Mouse (Mus musculus): ENCODE results near the gene Usf1. TPM values are rescaled to one million over a fixed set of nuclear protein-coding genes. Genes with fewer than 3 reads are reported as not detected.

Usf1 gene
- polyA plus RNA-seq, 1 experiment from 2014 or later = 159 TPM

DNA sequence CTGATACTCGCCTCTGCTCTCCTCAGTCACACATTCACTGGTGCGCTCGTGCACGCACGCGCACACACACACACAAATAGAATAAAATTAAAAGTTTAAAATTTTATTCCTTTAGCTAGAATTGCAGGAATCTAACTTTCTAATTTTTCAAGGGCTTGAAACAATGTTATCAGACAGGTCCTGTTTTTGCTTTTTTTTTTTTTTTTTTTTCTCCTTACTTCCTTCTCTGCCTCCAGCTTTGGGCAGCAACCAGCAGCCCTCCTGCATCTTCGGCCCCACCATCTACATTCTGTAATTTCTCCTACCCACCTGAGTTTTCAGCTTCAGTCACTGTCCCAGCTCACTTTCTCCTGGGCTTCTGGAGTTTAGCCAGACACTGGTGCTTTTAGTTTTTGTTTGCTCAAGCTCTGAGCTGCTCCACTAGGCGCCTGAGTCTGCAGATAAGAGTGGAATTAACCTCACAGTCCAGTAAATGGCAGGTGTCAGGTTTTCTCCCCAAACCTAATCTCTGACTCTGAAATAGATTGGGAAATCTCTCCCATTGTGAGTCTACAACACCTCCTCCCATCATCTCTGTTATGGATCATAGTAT, 11.5 kb downstream of the Usf1 start:
- Histone ChIP-seq H3K4me1 (replicated peaks) (peaks cover 5% of the 10 kb centered on the region), H3K9me3 (no peaks in the 10 kb centered on the region), H3K36me3 (peaks cover 38% of the 10 kb centered on the region), H3K4me3 (no peak overlapping the region), H3K27me3 (ENCODE audit: insufficient read depth, poor library complexity, severe bottlenecking) (no peaks in the 10 kb centered on the region), H3K27ac (no peak overlapping the region)
- 91% methylated on average over 8 of the region's 8 CpGs for WGBS
- DNase-seq (ENCODE audit: low spot score) = no peak

DNA sequence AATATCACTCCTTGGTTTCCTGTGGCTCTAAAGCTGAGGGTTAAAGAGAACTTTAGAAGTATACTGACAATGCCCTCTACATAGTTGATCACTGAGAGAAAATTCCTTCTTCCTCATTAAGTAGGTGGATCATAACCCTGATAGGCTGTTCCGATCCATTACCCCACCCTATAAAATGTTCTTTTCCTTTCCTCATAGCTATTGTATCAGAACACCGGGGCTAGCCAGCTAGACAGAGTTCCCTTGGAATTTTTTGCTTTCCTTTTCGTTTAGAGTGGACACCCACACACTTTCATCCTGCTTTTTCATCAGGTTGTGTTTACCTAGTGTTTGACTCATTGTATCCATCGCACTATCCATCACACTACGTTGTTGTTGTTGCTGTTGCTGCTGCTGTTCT, 13.5 kb downstream of the Usf1 start:
- DNase-seq (ENCODE audit: low spot score) = no peak
- WGBS = 77% methylated on average over 5 of the region's 5 CpGs
- H3K9me3 ChIP-seq = 0 out of 2 replicates have a peak, but pooled peaks cover 2% of the 10 kb centered on the region

DNA sequence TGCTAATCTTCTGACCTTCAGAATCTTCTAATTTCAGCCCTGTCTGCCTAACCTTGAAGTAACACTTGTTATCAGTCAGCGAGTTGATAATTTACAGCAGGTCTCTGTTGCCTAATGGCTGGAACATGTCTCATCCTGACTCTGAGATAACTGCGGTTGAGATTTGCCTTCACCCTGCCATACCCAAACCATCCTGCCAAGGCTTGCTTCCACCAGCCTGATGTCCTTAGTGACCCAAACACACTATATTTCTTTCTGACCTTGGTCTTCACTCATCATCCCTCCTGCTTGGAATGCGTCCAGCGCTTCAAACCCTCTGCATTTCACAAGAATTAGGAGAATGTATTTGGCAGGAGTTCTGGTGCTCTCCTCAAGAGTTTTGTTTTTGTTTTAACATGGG, 14.0 kb downstream of the Usf1 start:
- Histone ChIP-seq H3K9me3 (0 out of 2 replicates have a peak, but pooled peaks cover 2% of the 10 kb centered on the region), H3K27ac (no peak overlapping the region), H3K27me3 (ENCODE audit: insufficient read depth, poor library complexity, severe bottlenecking) (no peaks in the 10 kb centered on the region), H3K4me3 (no peak overlapping the region), H3K4me1 (replicated peaks) (no peaks in the 10 kb centered on the region), H3K36me3 (peaks cover 13% of the 10 kb centered on the region)
- no peak for DNase-seq (ENCODE audit: low spot score)
- WGBS = 83% methylated on average over 4 of the region's 4 CpGs

More for the DNA sequence above, 13.5 kb downstream of the Usf1 start:
- no peak overlapping the region for H3K4me3 ChIP-seq
- peaks cover 18% of the 10 kb centered on the region for H3K36me3 ChIP-seq
- no peak overlapping the region for H3K27ac ChIP-seq
- H3K27me3 ChIP-seq (ENCODE audit: insufficient read depth, poor library complexity, severe bottlenecking) = no peaks in the 10 kb centered on the region
- no peaks in the 10 kb centered on the region; the same call in 1 of the 2 replicates for H3K4me1 ChIP-seq (replicated peaks)

DNA sequence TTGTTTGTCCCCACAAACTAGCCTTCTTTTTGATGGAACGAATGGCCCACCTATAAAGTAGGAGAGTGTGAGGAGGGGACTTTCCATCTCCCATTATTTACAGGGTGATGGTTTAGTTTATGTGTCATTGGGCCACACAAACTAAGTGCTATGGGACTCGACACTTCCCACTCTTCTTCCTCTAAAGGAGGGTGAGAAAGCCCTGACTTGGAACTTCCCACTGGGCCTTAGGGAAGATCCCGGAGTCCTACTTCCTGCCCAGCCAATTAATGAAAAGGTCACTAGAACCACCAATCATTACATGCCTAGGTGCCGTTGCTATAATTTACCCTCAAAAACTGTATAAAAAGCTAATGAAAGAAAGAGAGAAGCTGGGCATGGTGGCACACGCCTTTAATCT, 21.0 kb downstream of the Usf1 start:
- H3K36me3 ChIP-seq = no peaks in the 10 kb centered on the region
- peaks cover 11% of the 10 kb centered on the region for H3K27me3 ChIP-seq (ENCODE audit: insufficient read depth, poor library complexity, severe bottlenecking)
- WGBS = 89% methylated on average over 5 of the region's 5 CpGs
- 0 out of 2 replicates have a peak, but pooled peaks cover 2% of the 10 kb centered on the region for H3K9me3 ChIP-seq
- DNase-seq (ENCODE audit: low spot score) = no peak
- H3K4me3 ChIP-seq = no peak overlapping the region
- peaks cover 2% of the 10 kb centered on the region for H3K4me1 ChIP-seq (replicated peaks)
- no peak overlapping the region for H3K27ac ChIP-seq

DNA sequence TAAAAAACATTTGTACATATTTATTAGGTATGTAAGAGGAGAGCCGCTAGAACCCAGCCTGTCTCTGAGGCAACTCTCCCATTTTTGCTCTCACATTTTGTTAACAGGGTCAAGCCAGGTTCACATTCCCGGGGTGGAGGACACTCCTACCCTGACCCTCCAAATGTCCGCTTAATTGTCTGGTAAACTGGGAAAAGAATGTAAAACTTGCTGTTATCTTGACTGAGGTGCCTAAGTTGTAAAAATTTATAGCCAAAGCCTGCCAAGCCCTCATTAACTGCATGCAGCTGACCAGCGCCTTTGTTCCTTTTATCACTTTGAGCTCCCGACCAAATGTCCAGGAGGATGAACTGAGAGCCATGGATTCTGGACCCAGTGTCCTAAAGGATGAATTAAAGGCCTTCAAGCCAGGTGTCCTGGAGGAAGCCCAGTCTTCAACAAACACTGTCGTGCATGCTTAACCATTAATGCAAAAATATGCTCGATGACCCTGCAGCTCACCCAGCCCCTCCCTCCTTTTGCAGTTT, 24.2 kb downstream of the Usf1 start:
- no peak for DNase-seq (ENCODE audit: low spot score)
- Histone ChIP-seq H3K4me1 (replicated peaks) (peaks cover 23% of the 10 kb centered on the region), H3K4me3 (no peak overlapping the region), H3K9me3 (no peaks in the 10 kb centered on the region), H3K36me3 (no peaks in the 10 kb centered on the region), H3K27me3 (ENCODE audit: insufficient read depth, poor library complexity, severe bottlenecking) (peaks cover 43% of the 10 kb centered on the region), H3K27ac (no peak overlapping the region)
- 64% methylated on average over 7 of the region's 7 CpGs for WGBS

DNA sequence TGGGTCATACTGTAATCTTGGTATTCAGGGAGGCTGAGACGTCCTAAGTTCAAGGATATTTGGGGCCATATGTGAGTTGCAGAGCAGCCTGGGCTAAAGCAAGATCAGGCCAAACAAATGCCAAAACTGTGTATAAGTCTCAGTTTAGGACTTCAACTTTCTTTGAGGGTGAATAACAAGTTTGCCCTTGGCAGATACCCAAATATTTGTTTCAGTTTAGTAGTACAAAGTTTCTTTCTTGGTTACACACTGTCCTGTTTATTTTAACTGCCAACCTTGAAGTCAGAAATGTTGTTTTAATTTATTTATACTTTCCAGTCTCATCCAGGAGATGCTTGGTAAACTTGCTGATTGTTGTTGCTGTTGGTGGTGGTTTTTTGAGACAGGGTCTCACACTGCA, 24.9 kb downstream of the Usf1 start:
- Histone ChIP-seq H3K27me3 (ENCODE audit: insufficient read depth, poor library complexity, severe bottlenecking) (peaks cover 45% of the 10 kb centered on the region), H3K4me1 (replicated peaks) (peaks cover 23% of the 10 kb centered on the region), H3K4me3 (no peak overlapping the region), H3K27ac (no peak overlapping the region), H3K9me3 (no peaks in the 10 kb centered on the region), H3K36me3 (no peaks in the 10 kb centered on the region)
- 82% methylated on average over 1 of the region's 1 CpGs for WGBS
- DNase-seq (ENCODE audit: low spot score) = no peak

DNA sequence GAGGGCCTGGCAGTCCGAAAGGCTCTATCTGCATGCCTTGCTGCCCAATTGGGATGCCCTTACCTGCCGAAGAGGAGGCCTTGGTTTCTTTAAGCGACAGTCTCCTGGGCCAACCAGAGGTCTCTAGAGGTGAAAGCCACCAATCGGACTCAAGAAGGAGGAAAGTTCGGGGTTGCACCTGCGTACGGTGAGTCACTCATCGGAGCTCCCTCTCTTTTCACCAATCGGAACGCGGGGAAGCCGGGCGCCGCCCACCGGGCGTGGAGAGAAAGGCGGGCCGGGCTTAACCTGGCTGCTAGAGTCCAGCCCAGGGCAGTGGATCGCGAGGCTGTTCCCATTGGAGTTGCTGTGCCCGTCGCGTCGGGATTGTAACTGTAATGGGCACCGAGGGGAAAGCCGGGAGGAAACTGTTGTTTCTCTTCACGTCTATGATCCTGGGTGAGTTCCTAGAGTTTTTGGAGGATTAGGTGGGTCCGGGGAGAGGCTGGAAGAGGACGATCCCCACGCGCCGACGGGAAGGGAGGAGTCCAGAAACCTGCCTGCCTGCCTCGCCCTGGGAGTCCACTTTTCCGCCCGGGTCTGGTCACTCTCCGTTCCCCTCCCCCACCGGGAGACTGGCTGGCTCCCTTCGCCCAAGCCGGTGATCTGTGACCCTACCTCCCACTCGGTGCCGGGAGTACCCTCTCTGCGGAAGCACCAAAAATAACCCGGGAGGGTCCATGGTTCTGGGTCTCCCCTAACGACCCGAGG, 26.3 kb downstream of the Usf1 start, which contains the start of gene F11r:
Gene F11r (plus strand): TSS at position 272 of the 750 bp plus-strand sequence.
- peak within 1 kb of the TSS; percentile 76 for H3K27ac ChIP-seq

DNA sequence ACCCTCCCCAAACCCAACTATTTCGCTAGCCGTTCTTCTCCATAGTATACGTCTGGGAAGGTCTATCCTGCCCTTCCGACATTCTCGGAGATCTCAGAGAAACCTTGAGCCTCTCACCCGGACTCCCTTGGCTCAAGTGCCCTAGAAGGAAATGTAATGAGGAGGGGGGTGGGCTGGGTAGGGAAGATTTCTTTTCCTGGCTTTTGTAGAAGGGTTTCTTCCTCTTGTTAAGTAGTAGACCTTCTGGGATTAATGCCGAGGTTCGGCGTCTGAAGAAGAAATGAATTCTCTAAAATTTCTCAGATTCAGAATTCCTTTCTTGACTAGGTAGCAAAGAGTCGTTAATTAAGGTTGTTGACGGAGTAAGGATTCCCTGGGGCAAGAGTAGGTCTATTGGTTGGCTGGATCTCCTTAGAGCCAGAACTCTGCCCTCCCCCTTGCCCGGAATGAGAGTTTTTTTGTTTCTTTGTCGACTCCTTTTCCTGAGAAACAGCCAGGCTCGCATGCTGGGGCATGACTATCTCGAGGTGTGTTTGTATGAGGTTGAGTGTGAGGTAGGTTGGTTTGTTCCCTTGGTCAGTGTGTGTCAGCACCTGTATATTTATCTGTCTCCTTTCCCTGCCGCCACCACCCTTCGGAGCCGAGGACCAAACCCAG, 27.0 kb downstream of the Usf1 start:
- no peaks in the 10 kb centered on the region for H3K36me3 ChIP-seq
- DNase-seq (ENCODE audit: low spot score) = peak; percentile 8
- peaks cover 32% of the 10 kb centered on the region for H3K4me1 ChIP-seq (replicated peaks)
- 0 out of 2 replicates have a peak, but pooled peaks cover 2% of the 10 kb centered on the region for H3K9me3 ChIP-seq
- H3K4me3 ChIP-seq = peak overlapping the region; percentile 55
- H3K27me3 ChIP-seq (ENCODE audit: insufficient read depth, poor library complexity, severe bottlenecking) = peaks cover 45% of the 10 kb centered on the region
- H3K27ac ChIP-seq = peak overlapping the region; percentile 76
- 4% methylated on average over 18 of the region's 18 CpGs for WGBS

More for the DNA sequence above, 26.3 kb downstream of the Usf1 start, which contains the start of gene F11r:
- under 1% methylated on average over 46 of the region's 46 CpGs for WGBS
- no peaks in the 10 kb centered on the region for H3K9me3 ChIP-seq
- peak within 1 kb of the TSS; percentile 55 for H3K4me3 ChIP-seq
- peaks cover 32% of the 10 kb centered on the region for H3K4me1 ChIP-seq (replicated peaks)
- no peaks in the 10 kb centered on the region for H3K36me3 ChIP-seq
- peak; percentile 74 for DNase-seq (ENCODE audit: low spot score)
- peaks cover 45% of the 10 kb centered on the region for H3K27me3 ChIP-seq (ENCODE audit: insufficient read depth, poor library complexity, severe bottlenecking)

DNA sequence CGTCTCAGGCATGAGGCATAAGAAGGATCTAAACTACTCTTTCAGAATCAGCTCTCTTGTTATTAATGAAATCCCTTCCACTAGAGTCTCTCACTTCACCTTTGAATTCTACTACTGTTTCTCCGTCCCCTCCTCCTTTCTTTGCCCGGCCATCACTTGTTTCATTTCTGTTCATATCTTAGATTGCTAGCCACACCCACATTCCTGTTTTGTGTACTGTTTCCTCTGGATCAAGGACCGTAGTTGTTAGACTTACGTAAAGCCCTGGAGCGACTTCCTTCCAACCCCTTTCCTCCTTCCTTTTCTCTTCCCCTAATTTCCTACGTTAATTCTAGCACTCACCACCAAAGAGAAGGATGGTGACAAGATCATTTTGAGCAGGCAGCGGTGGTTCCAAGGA, 28.0 kb downstream of the Usf1 start:
- H3K9me3 ChIP-seq = peaks cover 9% of the 10 kb centered on the region; the same call in 1 of the 2 replicates
- no peaks in the 10 kb centered on the region for H3K36me3 ChIP-seq
- H3K27me3 ChIP-seq (ENCODE audit: insufficient read depth, poor library complexity, severe bottlenecking) = peaks cover 45% of the 10 kb centered on the region
- 43% methylated on average over 8 of the region's 8 CpGs for WGBS
- DNase-seq (ENCODE audit: low spot score) = no peak
- H3K27ac ChIP-seq = no peak overlapping the region
- H3K4me3 ChIP-seq = peak overlapping the region; percentile 55
- peaks cover 32% of the 10 kb centered on the region for H3K4me1 ChIP-seq (replicated peaks)

DNA sequence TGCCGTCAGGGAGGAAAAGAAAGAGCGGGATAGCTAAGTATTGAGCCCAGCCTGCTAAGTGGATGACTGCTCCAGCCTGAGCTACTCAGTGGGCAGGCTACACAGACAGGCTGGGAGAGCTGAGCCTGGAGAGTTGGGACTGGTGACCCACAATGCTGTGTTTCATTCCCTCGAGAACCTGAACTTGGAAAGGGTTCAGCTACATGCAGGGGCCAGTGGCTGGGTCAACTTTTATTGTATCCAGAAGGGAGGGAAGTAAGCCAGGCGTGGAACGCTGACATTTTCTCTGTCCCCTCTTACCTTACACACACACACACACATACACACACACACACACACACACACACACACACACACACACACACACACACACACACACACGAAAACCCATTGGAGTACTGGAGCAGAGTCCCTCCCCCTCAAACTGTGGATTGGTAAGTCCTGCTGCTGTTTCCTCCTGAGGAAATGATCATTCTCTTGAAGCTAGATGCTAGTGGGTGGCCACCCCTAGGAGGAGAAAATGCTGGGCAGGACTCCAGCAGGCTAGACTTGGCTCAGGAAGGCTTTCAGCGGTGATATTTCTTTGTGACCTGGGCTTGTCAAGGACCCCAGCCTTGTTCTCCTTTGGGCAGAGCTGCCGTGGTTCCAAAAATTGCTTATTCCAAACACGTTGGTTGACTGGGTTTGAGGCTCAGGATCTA, 29.1 kb downstream of the Usf1 start:
- peaks cover 11% of the 10 kb centered on the region; the same call in 1 of the 2 replicates for H3K9me3 ChIP-seq
- H3K36me3 ChIP-seq = no peaks in the 10 kb centered on the region
- no peak overlapping the region for H3K27ac ChIP-seq
- H3K27me3 ChIP-seq (ENCODE audit: insufficient read depth, poor library complexity, severe bottlenecking) = peaks cover 45% of the 10 kb centered on the region
- 61% methylated on average over 9 of the region's 9 CpGs for WGBS
- no peak overlapping the region for H3K4me3 ChIP-seq
- no peak for DNase-seq (ENCODE audit: low spot score)
- peaks cover 32% of the 10 kb centered on the region for H3K4me1 ChIP-seq (replicated peaks)

DNA sequence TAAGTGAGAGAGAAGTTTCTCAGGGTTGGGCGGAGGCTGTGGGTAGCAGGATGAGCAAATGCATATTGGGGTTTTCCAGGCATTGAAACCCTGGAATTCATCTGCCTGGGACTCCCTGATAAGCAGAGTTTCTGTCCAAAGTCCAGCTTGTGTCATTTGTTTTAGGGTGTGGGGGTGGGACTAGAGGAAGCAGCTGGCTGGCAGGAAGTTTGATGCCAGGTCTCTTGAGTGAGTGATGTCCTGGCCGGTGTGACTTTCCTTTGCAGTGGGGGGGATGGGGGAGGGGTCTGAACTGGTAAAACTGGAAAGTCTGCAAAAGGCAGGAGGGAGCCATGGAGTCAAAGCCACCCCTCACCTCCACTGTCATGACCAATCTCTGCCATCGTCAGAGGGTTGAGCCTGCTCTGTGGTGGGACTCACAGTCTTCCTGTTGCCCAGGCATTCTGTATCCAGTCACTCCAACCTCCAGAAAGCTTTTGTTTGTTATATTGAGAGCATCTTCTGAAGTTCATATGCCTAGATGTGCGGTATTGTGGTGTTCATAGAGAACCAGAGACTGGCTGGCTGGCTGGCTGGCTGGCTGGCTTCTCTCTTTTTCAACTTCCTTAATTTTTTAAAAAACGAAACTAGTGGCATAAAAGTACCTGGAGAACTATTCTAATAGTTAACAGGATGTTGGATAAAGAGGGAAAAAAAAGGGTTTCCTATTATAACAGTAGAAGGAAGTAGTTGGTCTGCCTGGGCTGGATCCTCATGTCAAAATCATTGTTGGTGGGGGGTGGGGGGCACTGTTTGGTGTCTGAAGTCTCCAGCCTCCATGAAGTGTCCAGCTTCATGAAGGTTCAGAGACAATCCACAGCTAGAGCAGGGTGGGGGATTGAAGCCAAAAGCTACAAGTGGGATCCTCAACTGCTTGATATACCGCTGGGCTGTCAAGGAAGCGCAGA, 30.6 kb downstream of the Usf1 start:
- peaks cover 32% of the 10 kb centered on the region for H3K4me1 ChIP-seq (replicated peaks)
- WGBS = 56% methylated on average over 7 of the region's 7 CpGs
- H3K9me3 ChIP-seq = peaks cover 11% of the 10 kb centered on the region; the same call in 1 of the 2 replicates
- DNase-seq (ENCODE audit: low spot score) = no peak
- H3K27me3 ChIP-seq (ENCODE audit: insufficient read depth, poor library complexity, severe bottlenecking) = peaks cover 38% of the 10 kb centered on the region
- H3K27ac ChIP-seq = peak overlapping the region; percentile 35; the same call in 1 of the 2 replicates
- no peak overlapping the region for H3K4me3 ChIP-seq
- no peaks in the 10 kb centered on the region for H3K36me3 ChIP-seq

Measured in hindbrain, embryonic 10.5 days (tissue).